Mouse (Mus musculus): ENCODE data around the gene 1700028J19Rik. TPM values are rescaled to one million over a fixed set of nuclear protein-coding genes. Genes with fewer than 3 reads are reported as not detected.

The 1700028J19Rik gene
- 1.6 TPM for polyA plus RNA-seq (2014; fragmentation: Illumina TruSeq; extraction: RNeasy Lipid Tissue Mini Kit (QIAGEN cat#74804); ENCODE audit: low read depth, low replicate concordance)

GRCm38 (mm10) chr7:44246055-44246983, at the start of gene 1700028J19Rik, which contains the start of gene 2410002F23Rik:
TSS of gene 1700028J19Rik (minus strand) at chr7:44246695.
TSS of gene 2410002F23Rik (plus strand) at chr7:44246722.

GRCm38 (mm10) chr7:44261147-44261546, 14.7 kb upstream of the 1700028J19Rik start, which contains the start of gene Gm15517:
TSS of gene Gm15517 (plus strand) at chr7:44261447.

GRCm38 (mm10) chr7:44257278-44257677, 10.8 kb upstream of the 1700028J19Rik start, which contains the start of gene Acp4:
TSS of gene Acp4 (minus strand) at chr7:44257378.

GRCm38 (mm10) chr7:44235909-44236308, 10.6 kb downstream of the 1700028J19Rik start, which contains the start of gene Gm36864:
TSS of gene Gm36864 (plus strand) at chr7:44236177.

GRCm38 (mm10) chr7:44225076-44225475, 21.4 kb downstream of the 1700028J19Rik start, which contains the start of gene Klk1:
TSS of gene Klk1 (plus strand) at chr7:44225360.

GRCm38 (mm10) chr7:44215645-44216044, 30.9 kb downstream of the 1700028J19Rik start, which contains the start of gene Klk1b5:
TSS of gene Klk1b5 (plus strand) at chr7:44215945.

GRCm38 (mm10) chr7:44207135-44207534, 39.4 kb downstream of the 1700028J19Rik start, which contains the start of gene Klk1b4:
TSS of gene Klk1b4 (plus strand) at chr7:44207435.

GRCm38 (mm10) chr7:44197891-44198290, 48.6 kb downstream of the 1700028J19Rik start, which contains the start of gene Klk1b3:
TSS of gene Klk1b3 (plus strand) at chr7:44198191.

GRCm38 (mm10) chr7:44187936-44188335, 58.6 kb downstream of the 1700028J19Rik start, which contains the start of gene Klk1b24:
TSS of gene Klk1b24 (plus strand) at chr7:44188236.

Other genes starting within 250 kb of the 1700028J19Rik start
- gene Klk1b26, start 234.5 kb downstream of the 1700028J19Rik start, polyA plus RNA-seq (2014; fragmentation: Illumina TruSeq; extraction: RNeasy Lipid Tissue Mini Kit (QIAGEN cat#74804); ENCODE audit: low read depth, low replicate concordance) = not detected
- 0.93 TPM for gene Klk1b27, start 194.4 kb downstream of the 1700028J19Rik start, polyA plus RNA-seq (2014; fragmentation: Illumina TruSeq; extraction: RNeasy Lipid Tissue Mini Kit (QIAGEN cat#74804); ENCODE audit: low read depth, low replicate concordance)
- gene Klk1b21, start 144.4 kb downstream of the 1700028J19Rik start, polyA plus RNA-seq (2014; fragmentation: Illumina TruSeq; extraction: RNeasy Lipid Tissue Mini Kit (QIAGEN cat#74804); ENCODE audit: low read depth, low replicate concordance) = not detected
- gene Klk1b22, start 134.0 kb downstream of the 1700028J19Rik start, polyA plus RNA-seq (2014; fragmentation: Illumina TruSeq; extraction: RNeasy Lipid Tissue Mini Kit (QIAGEN cat#74804); ENCODE audit: low read depth, low replicate concordance) = 1.8 TPM
- not detected for gene Klk1b16, start 109.9 kb downstream of the 1700028J19Rik start, polyA plus RNA-seq (2014; fragmentation: Illumina TruSeq; extraction: RNeasy Lipid Tissue Mini Kit (QIAGEN cat#74804); ENCODE audit: low read depth, low replicate concordance)
- gene Klk1b24, start 58.5 kb downstream of the 1700028J19Rik start, polyA plus RNA-seq (2014; fragmentation: Illumina TruSeq; extraction: RNeasy Lipid Tissue Mini Kit (QIAGEN cat#74804); ENCODE audit: low read depth, low replicate concordance) = 0.77 TPM
- gene Klk1b3, start 48.5 kb downstream of the 1700028J19Rik start, polyA plus RNA-seq (2014; fragmentation: Illumina TruSeq; extraction: RNeasy Lipid Tissue Mini Kit (QIAGEN cat#74804); ENCODE audit: low read depth, low replicate concordance) = 0.93 TPM
- not detected for gene Klk1b4, start 39.3 kb downstream of the 1700028J19Rik start, polyA plus RNA-seq (2014; fragmentation: Illumina TruSeq; extraction: RNeasy Lipid Tissue Mini Kit (QIAGEN cat#74804); ENCODE audit: low read depth, low replicate concordance)
- 1.9 TPM for gene Klk1b5, start 30.8 kb downstream of the 1700028J19Rik start, polyA plus RNA-seq (2014; fragmentation: Illumina TruSeq; extraction: RNeasy Lipid Tissue Mini Kit (QIAGEN cat#74804); ENCODE audit: low read depth, low replicate concordance)
- gene Klk1, start 21.3 kb downstream of the 1700028J19Rik start, polyA plus RNA-seq (2014; fragmentation: Illumina TruSeq; extraction: RNeasy Lipid Tissue Mini Kit (QIAGEN cat#74804); ENCODE audit: low read depth, low replicate concordance) = 786 TPM
- not detected for gene Gm36864, start 10.5 kb downstream of the 1700028J19Rik start, polyA plus RNA-seq (2014; fragmentation: Illumina TruSeq; extraction: RNeasy Lipid Tissue Mini Kit (QIAGEN cat#74804); ENCODE audit: low read depth, low replicate concordance)
- 13.6 TPM for gene 2410002F23Rik, start within 50 bp of the 1700028J19Rik start, polyA plus RNA-seq (2014; fragmentation: Illumina TruSeq; extraction: RNeasy Lipid Tissue Mini Kit (QIAGEN cat#74804); ENCODE audit: low read depth, low replicate concordance)
- gene Acp4, start 10.7 kb upstream of the 1700028J19Rik start, polyA plus RNA-seq (2014; fragmentation: Illumina TruSeq; extraction: RNeasy Lipid Tissue Mini Kit (QIAGEN cat#74804); ENCODE audit: low read depth, low replicate concordance) = not detected
- not detected for gene Gm15517, start 14.8 kb upstream of the 1700028J19Rik start, polyA plus RNA-seq (2014; fragmentation: Illumina TruSeq; extraction: RNeasy Lipid Tissue Mini Kit (QIAGEN cat#74804); ENCODE audit: low read depth, low replicate concordance)
- 1.8 TPM for gene Clec11a, start 60.2 kb upstream of the 1700028J19Rik start, polyA plus RNA-seq (2014; fragmentation: Illumina TruSeq; extraction: RNeasy Lipid Tissue Mini Kit (QIAGEN cat#74804); ENCODE audit: low read depth, low replicate concordance)
- gene Shank1, start 63.6 kb upstream of the 1700028J19Rik start, polyA plus RNA-seq (2014; fragmentation: Illumina TruSeq; extraction: RNeasy Lipid Tissue Mini Kit (QIAGEN cat#74804); ENCODE audit: low read depth, low replicate concordance) = not detected
- not detected for gene Syt3, start 137.4 kb upstream of the 1700028J19Rik start, polyA plus RNA-seq (2014; fragmentation: Illumina TruSeq; extraction: RNeasy Lipid Tissue Mini Kit (QIAGEN cat#74804); ENCODE audit: low read depth, low replicate concordance)
- not detected for gene 1700008O03Rik, start 139.1 kb upstream of the 1700028J19Rik start, polyA plus RNA-seq (2014; fragmentation: Illumina TruSeq; extraction: RNeasy Lipid Tissue Mini Kit (QIAGEN cat#74804); ENCODE audit: low read depth, low replicate concordance)
- not detected for gene Lrrc4b, start 182.3 kb upstream of the 1700028J19Rik start, polyA plus RNA-seq (2014; fragmentation: Illumina TruSeq; extraction: RNeasy Lipid Tissue Mini Kit (QIAGEN cat#74804); ENCODE audit: low read depth, low replicate concordance)
- 1.7 TPM for gene Aspdh, start 218.7 kb upstream of the 1700028J19Rik start, polyA plus RNA-seq (2014; fragmentation: Illumina TruSeq; extraction: RNeasy Lipid Tissue Mini Kit (QIAGEN cat#74804); ENCODE audit: low read depth, low replicate concordance)
- gene Josd2, start 221.3 kb upstream of the 1700028J19Rik start, polyA plus RNA-seq (2014; fragmentation: Illumina TruSeq; extraction: RNeasy Lipid Tissue Mini Kit (QIAGEN cat#74804); ENCODE audit: low read depth, low replicate concordance) = 1.0 TPM
- gene Emc10, start 249.8 kb upstream of the 1700028J19Rik start, polyA plus RNA-seq (2014; fragmentation: Illumina TruSeq; extraction: RNeasy Lipid Tissue Mini Kit (QIAGEN cat#74804); ENCODE audit: low read depth, low replicate concordance) = 1.4 TPM
- gene Fam71e1, start 249.9 kb upstream of the 1700028J19Rik start, polyA plus RNA-seq (2014; fragmentation: Illumina TruSeq; extraction: RNeasy Lipid Tissue Mini Kit (QIAGEN cat#74804); ENCODE audit: low read depth, low replicate concordance) = not detected

Measured in kidney, adult 10 weeks (tissue).